Mouse (Mus musculus) thymus, adult 18-20 months (tissue): Measurements from ENCODE around the gene Pycr1.

Experiments used
- DNase-seq, 2 experiments: peaks; one replicate each; pipeline ENCODE4 v3.0.0; 2022; ENCODE audit warnings: mixed read lengths in 2 of 2

Pycr1 gene

DNA sequence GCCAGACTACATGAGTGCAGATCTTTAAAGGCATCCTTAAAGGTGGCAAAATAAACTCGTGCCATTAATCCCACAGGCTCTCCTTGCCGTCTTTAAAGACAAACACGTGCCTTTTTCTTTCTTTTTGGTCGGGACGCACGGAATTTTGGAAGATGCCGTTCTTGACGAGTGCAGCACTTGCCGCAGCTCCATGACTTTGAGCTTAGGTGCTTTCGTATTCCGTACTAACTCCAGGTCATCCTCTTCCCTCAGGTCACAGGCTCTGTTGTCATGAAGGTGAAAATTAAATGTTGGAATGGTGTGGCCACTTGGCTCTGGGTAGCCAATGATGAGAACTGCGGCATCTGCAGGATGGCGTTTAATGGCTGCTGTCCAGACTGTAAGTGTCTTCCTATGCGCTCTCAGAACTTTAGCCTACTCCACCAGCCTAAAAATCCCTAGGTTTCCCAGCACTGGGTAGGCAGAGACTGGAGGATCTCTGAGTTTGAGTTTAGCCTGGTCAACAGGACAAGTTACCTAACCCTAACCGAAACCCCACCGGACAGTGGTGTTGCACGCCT lies 44.5 kb downstream of the Pycr1 start:
- DNase-seq = no peak

DNA sequence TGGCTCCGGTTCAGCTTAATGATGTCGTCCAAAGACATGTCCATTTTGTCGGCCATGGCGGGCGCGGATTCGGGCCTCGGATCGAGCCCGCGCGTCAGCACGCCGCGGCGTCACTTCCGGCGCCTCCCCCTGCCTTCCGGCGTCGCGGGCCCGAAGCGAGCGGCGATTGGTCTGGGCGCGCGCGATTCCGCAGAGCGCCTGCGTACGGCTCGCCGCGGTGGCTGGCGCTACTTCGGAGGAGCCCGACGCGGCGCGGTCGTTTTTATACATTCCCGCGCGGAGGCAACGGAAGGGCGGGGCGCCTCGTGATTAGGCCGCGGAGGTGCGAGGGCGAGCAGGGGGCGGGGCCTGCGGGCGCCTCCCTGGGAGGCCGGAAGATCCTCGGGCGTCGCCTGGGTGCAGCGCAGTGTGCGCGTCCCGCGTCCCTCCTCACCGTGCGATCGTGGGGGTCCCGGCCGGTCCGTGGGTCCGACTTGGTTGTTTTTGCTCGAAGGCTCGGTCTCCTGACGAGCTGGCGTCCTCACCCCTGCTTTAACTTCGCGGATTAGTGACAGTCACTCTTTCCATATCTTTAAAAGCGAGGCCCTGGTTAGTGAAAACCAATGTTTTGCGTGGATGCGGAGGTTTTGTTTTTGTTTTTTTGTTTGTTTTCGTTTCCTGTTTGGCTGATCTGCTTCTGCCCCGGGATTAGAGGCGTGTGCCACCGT lies 45.1 kb downstream of the Pycr1 start, which contains the start of the genes Alyref and Anapc11:
Gene Alyref (minus strand): TSS at position 83 of the 707 bp plus-strand sequence.
Gene Anapc11 (plus strand): TSS at position 139 of the 707 bp plus-strand sequence.
- peak; percentile 88 to 89 for DNase-seq

DNA sequence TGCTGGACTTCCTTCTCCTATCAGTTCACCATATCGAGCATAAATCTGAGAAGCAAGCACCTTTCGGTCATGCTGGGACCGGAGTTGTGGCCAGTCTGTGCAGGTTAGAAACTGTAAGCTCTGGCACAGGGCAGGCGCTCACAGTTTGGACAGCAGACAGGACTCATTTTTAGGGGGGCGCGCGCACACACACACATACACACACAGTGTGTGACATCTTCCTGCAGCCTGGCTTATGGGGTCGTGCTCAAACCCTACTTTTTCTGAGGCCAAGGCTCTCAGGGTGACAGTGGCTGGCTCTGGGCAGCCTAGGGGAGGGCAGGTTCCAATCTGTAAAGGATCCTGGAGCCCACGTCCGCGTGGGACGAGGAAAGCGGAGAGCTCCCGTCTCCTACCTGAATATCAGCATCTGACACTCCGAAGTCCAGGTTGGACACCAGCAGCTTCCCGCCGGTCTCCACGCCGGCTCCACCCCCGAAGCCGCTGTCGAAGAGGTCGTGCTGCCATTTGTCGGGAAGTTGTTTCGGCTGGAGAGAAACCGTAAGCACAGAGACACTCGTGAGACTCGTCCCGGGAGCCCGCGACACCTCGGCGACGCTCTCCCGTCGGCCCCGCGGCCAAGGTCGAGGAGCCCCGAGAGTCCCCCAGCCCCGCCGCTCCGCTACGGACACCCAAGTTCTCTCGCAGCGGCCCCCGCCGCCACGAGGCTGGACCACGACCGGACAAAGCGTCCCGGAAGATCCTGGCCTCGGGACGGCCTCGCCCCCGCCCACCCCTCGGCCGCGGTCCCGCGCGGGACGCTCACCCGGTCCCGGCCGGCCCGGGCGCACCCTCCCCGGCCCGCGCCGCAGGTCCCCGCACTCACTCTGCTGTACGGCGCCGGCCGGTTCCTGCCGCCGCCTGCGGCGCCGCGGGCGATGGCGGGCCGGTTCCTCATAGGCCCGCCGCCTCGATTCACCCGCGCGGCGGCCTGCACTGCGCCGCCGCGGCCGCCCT lies 46.0 kb downstream of the Pycr1 start:
- no peak for DNase-seq

DNA sequence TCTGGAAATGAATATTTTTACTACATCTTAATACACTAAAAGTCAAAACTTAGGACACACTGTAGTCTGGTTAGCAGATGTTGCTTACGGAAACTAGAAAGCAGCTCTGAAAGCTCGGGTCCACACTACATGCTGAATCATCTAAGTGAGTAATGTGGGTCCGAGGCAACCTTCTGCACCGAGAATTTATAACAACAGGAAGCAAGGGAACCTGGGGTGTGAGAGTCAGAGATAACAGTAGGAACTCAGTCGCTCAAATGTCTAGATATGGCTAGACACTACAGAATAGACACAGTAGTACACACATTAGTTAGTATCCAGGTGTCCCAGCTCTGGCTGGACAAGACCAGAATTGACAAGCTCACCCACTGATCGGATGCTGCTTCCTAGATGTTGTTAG lies 55.0 kb downstream of the Pycr1 start:
- DNase-seq = no peak
